ENCODE assay signal across 10 mouse cellular contexts in the genomic region with DNA sequence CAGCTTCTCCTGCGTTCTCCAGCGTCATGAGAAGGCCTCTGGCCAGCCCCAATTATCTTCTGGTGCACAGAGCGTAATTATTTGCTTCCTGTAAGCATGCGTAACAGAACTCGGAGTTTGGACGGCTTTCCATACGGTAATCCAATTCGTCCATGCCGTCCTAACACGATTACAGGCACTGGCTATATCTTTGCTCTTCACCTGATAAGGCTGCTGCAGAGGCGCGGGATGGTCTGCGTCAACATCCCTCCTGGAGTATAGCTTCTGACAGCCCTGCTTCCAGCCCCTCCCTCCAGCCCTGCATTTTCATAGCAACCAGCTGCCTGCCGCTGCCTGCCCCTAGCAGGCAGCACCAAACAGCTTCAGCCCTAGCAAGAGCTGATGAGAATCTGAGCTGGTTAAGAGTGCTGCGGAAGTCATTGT. TPM values are rescaled to one million over a fixed set of nuclear protein-coding genes. Genes with fewer than 3 reads are reported as not detected.
A peak's percentile ranks its signal among the peaks of the same experiment; 100 is the strongest.
DNase-seq lines count a peak whose midpoint lies in the region; ATAC-seq lines count a peak whose summit lies in the region.
"Had no signal": no experiment of that assay in that cellular context is flagged by ENCODE, and none has a peak within 500 bp of the region (broad histone marks: within the 10 kb centered on the region; RNA-seq: fewer than 3 reads in every experiment).

No protein-coding gene starts in this region.

- peak overlapping the region; percentile 26 for H3K4me2 ChIP-seq in embryonic facial prominence, embryonic 11.5 days (ENCODE audit: low read depth, low read length)
- peak overlapping the region; percentile 12; the same call in 1 of the 2 replicates for H3K4me2 ChIP-seq in midbrain, embryonic 11.5 days

- peaks cover 34% of the 10 kb centered on the region for H3K4me1 ChIP-seq in brown adipose tissue, adult 24 weeks (ENCODE audit: control insufficient read depth, insufficient read depth, insufficient read length, low read length)
- peaks cover 16% of the 10 kb centered on the region for H3K4me1 ChIP-seq in embryonic facial prominence, embryonic 11.5 days (ENCODE audit: control insufficient read depth, insufficient read depth, low read length)
- H3K4me1 ChIP-seq in midbrain, embryonic 11.5 days (ENCODE audit: control insufficient read depth, insufficient read depth, low read length), result peaks cover 33% of the 10 kb centered on the region

- no peaks in the 10 kb centered on the region for H3K9me3 ChIP-seq in embryonic facial prominence, embryonic 11.5 days (replicated peaks; ENCODE audit: control insufficient read depth, low read length)
- no peaks in the 10 kb centered on the region for H3K9me3 ChIP-seq in midbrain, embryonic 11.5 days (ENCODE audit: control insufficient read depth, low read length)

- 0 out of 2 replicates have a peak, but pooled peaks cover 2% of the 10 kb centered on the region for H3K27me3 ChIP-seq in embryonic facial prominence, embryonic 11.5 days (ENCODE audit: control insufficient read depth, insufficient read depth, low read length)
- peaks cover 30% of the 10 kb centered on the region for H3K27me3 ChIP-seq in midbrain, embryonic 11.5 days (ENCODE audit: control insufficient read depth, insufficient read depth, low read length)

- intact Hi-C loops in heart, postnatal 14 days (cut with DNase I), result loop anchor here (1.0 kb wide), 1 partner anchor 9 kb away; no protein-coding TSS in a partner anchor

- peak; percentile 72 for DNase-seq in embryonic facial prominence, embryonic 11.5 days (ENCODE audit: low spot score)
- DNase-seq in heart, postnatal 14 days, result peak; percentile 42 to 44
- DNase-seq in midbrain, embryonic 11.5 days (ENCODE audit: low spot score, missing footprints), result peak; percentile 81
- DNase-seq in right cerebral cortex, postnatal 4 days, result no peak
- no peak for DNase-seq in spleen, postnatal 10 days (ENCODE audit: low spot score in 2 of 2)
- DNase-seq in kidney, adult 11 months, result no peak
- no peak for DNase-seq in thymus, adult 18-20 months

- H3K27ac ChIP-seq in brown adipose tissue, adult 24 weeks (replicated peaks; ENCODE audit: low read depth, low read length), result peak overlapping the region; percentile 61
- H3K27ac ChIP-seq in embryonic facial prominence, embryonic 11.5 days (replicated peaks; ENCODE audit: low read depth, low read length), result no peak overlapping the region
- peak overlapping the region; percentile 45; the same call in 1 of the 2 replicates for H3K27ac ChIP-seq in midbrain, embryonic 11.5 days (ENCODE audit: low read depth, low read length)
- H3K27ac ChIP-seq: liver, embryonic 14.5 days had no signal

- no peaks in the 10 kb centered on the region for H3K36me3 ChIP-seq in embryonic facial prominence, embryonic 11.5 days (replicated peaks; ENCODE audit: control insufficient read depth, insufficient read depth, low read depth, low read length)
- H3K36me3 ChIP-seq in midbrain, embryonic 11.5 days (ENCODE audit: control insufficient read depth, insufficient read depth, low read length), result no peaks in the 10 kb centered on the region

- ATAC-seq in embryonic facial prominence, embryonic 11.5 days (replicated peaks; ENCODE audit: insufficient number of reproducible peaks, low FRiP score, low TSS enrichment, low read depth), result no peak; the same call in 1 of the 2 replicates
- peak; percentile 45 for ATAC-seq in midbrain, embryonic 11.5 days (ENCODE audit: low FRiP score)

- 0 out of 2 replicates have a peak overlapping the region, but pooled peaks have one; percentile 1 for H3K4me3 ChIP-seq in brown adipose tissue, adult 24 weeks (ENCODE audit: insufficient read depth, low read depth, low read length)
- no peak overlapping the region for H3K4me3 ChIP-seq in embryonic facial prominence, embryonic 11.5 days (ENCODE audit: low read depth, low read length)
- no peak overlapping the region for H3K4me3 ChIP-seq in midbrain, embryonic 11.5 days (ENCODE audit: low read depth, low read length)

- no peak overlapping the region for H3K9ac ChIP-seq in embryonic facial prominence, embryonic 11.5 days (replicated peaks; ENCODE audit: low read length)
- peak overlapping the region; percentile 43; the same call in 1 of the 2 replicates for H3K9ac ChIP-seq in midbrain, embryonic 11.5 days (ENCODE audit: low read length)
- H3K9ac ChIP-seq: liver, embryonic 14.5 days had no signal

- WGBS in embryonic facial prominence, embryonic 11.5 days, result 19% methylated on average over 15 of the region's 15 CpGs
- WGBS in midbrain, embryonic 11.5 days, result 38% methylated on average over 15 of the region's 15 CpGs

RNA-seq across cellular contexts. Expression of a gene that starts 12.9 kb away (rescaled TPM):
- polyA plus RNA-seq in brown adipose tissue, adult 24 weeks (2012; ENCODE audit: insufficient read depth, insufficient read length, missing spikeins), result 28.5 and 35.3 TPM in 2 replicates
- 7.2 and 7.9 TPM in 2 replicates for polyA plus RNA-seq in embryonic facial prominence, embryonic 11.5 days (2014; fragmentation: Nextera tagmentation; extraction: Ambion mirVana)
- total RNA-seq in heart, postnatal 14 days (2021), result 10 to 100 TPM; 13.2 to 15.2 TPM
- 11.2 and 12.7 TPM in 2 replicates for polyA plus RNA-seq in midbrain, embryonic 11.5 days (2014; fragmentation: Nextera tagmentation; extraction: Ambion mirVana)
- total RNA-seq: neutrophil, adult 5-6 weeks had no signal

Comparison
In these comparisons a context has a peak if more than half of its experiments do, and no peak if none do; other contexts are left out.
1. DNase-seq: peak in embryonic facial prominence, embryonic 11.5 days (single experiment), heart, postnatal 14 days (2 of 2) and midbrain, embryonic 11.5 days (single experiment); none in right cerebral cortex, postnatal 4 days (single experiment), spleen, postnatal 10 days (0 of 2), kidney, adult 11 months (single experiment) and thymus, adult 18-20 months (0 of 2).